Mouse (Mus musculus): ENCODE data around the gene Akap8l.

Gene Akap8l

GRCm38 (mm10) chr17:32356766-32357760, 6.7 kb upstream of the Akap8l start:
- no peak for DNase-seq (ENCODE audit: low read depth)

GRCm38 (mm10) chr17:32356281-32356680, 5.9 kb upstream of the Akap8l start:
- DNase-seq (ENCODE audit: low read depth) = no peak

GRCm38 (mm10) chr17:32355031-32355430, 4.6 kb upstream of the Akap8l start:
- no peak for DNase-seq (ENCODE audit: low read depth)

GRCm38 (mm10) chr17:32354211-32354610, 3.8 kb upstream of the Akap8l start:
- DNase-seq (ENCODE audit: low read depth) = no peak

- DNase-seq (ENCODE audit: low read depth) = peak; percentile 94
These were observed 3.3 kb upstream of the Akap8l start for GRCm38 (mm10) chr17:32353696-32354095.

DNA sequence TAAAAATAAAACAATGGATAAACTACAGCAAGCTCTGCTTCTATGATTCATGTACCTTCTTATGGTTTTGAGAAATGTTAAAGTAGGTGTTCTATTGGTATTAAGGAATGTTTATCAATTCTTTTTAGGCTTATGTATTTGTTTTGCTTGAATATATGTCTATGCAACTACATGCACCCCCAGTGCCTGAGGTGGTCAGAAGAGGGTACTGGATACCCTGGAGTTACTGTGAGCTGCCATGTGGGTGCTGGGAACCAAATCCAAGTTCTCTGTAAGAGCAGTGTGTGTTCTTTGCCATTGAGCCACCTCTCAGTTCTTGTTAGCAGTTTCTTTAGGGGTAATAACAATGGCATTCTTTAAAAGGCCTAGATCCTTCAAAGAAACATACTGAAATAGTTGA, 1.3 kb upstream of the Akap8l start:
- DNase-seq (ENCODE audit: low read depth) = no peak

DNA sequence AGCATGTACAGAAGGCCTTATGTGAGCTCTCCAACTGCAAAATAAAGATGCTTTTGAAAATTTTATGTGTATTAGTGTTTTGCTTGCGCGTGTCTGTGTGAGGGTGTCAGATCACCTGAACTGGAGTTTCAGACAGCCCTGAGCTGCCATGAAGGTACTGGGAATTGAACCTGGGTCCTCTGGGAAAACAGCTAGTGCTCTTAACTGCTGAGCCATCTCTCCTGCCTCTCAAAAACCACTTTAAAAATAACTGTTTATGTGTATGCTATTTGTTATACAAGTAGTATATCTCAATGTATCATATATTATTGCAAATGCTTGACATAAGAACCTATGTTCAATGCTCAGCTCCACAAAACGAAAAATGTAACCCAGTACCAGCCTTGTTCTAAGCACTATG, 862 bp upstream of the Akap8l start:
- no peak for DNase-seq (ENCODE audit: low read depth)

- DNase-seq (ENCODE audit: low read depth) = no peak
These were observed 491 bp downstream of the Akap8l start for GRCm38 (mm10) chr17:32349851-32350381.

DNA sequence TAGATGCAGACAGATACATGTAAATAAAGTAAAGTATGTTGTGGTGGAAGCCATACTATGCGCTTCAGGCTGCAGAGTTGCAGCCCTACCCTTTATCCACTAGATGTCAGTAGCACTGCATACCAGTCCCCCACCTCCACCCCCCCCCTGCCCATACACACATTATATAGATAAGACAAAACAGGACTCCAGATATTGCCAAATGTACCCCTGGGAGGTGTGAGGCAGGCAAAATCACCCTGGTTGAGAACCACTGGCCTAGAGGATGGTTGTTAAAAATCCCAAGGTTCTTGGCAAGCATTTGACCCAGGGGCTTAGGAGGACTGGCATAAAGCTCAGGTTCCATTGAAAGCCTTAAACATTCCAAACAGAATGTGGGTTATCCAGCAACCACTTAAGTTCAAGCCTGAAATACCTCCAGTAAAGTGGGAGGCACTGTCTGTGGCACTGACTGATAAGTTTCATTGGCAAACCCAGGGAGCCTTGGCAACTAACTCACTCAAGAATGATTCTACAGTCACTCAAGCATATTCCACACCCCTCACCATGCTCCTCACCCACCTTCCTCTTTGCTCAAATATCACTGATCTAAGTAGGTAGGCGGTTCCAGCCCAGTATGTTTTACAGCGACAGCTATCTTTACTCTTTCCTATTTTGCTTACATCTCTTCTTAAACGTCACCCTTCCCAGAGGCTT, 1.2 kb downstream of the Akap8l start:
- no peak for DNase-seq (ENCODE audit: low read depth)

- no peak for DNase-seq (ENCODE audit: low read depth)
These were observed 2.0 kb downstream of the Akap8l start for GRCm38 (mm10) chr17:32348406-32348805.

- DNase-seq (ENCODE audit: low read depth) = no peak
These were observed 9.3 kb downstream of the Akap8l start for GRCm38 (mm10) chr17:32341102-32341501.

DNA sequence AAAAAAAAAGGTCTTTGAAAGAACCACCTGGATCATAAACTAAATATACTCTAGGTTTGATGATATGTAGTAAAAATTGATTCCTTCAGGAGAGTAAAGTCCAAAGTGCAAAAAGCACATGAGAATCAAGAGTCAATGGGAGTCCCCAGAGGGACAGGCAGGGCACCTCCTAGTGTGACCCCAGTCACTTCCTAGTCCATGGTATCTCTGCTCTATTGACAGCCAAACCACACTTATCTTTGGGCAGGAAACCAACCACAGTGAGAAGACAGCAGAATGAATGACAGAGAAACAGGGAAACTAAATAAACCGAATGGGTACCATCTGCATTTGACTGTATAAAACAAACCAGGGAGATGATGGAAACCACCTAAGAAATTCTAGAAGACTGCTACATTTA, 10.3 kb downstream of the Akap8l start:
- no peak for DNase-seq (ENCODE audit: low read depth)

GRCm38 (mm10) chr17:32335869-32336268, 14.5 kb downstream of the Akap8l start:
- no peak for DNase-seq (ENCODE audit: low read depth)

DNA sequence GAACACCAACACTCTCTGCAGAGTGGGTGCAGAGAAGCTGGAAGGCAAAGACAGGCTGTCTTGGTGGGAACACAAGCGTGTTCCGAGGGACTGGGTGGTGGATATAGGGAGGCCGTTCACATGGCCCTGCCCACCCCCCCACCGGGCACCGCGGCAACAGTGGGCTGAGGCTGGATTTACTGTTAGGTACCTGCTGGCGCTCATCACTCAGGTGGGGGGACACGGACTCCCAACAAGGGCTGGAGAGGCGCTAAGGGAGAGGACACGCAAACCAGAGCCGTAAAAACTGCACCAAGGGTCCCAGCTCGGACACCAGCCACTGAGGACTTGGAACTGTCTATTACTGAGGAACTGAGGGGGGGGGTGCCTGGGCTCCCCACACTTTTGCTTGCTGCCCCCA, 15.5 kb downstream of the Akap8l start:
- DNase-seq (ENCODE audit: low read depth) = no peak

DNA sequence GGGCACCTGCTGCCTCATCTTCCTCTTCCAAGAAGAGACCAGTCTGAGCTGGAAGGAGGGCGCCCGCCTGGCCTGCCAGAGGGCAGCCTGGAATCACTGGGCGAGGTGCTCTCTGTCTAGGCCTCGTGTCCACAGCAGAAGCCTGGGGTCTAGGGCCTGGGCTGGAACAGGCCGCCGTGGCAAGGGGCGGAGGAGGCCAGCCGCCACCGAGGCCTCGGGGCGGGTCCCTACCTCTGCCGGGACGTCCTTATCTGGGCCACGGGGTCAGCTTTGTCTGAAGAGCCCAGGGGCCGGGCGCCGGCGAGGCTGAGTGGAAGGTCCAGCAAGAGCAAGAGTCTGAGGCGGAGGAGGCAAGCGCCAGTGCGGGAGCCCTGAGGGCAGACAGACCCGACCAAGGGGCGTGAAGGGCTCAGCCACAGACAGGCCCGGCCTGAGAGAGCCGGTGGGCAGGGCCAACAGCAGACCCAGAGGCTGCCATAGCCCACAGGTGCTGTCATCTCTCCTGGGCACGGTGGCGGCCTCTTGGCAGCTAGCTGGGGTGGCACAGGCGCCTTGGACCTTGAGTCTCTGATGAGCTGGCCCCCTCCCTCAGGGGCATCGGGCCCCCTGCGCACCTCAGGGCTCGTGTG, 16.6 kb downstream of the Akap8l start:
- DNase-seq (ENCODE audit: low read depth) = no peak

- DNase-seq (ENCODE audit: low read depth) = no peak
These were observed 22.9 kb downstream of the Akap8l start for GRCm38 (mm10) chr17:32327501-32327900.

DNA sequence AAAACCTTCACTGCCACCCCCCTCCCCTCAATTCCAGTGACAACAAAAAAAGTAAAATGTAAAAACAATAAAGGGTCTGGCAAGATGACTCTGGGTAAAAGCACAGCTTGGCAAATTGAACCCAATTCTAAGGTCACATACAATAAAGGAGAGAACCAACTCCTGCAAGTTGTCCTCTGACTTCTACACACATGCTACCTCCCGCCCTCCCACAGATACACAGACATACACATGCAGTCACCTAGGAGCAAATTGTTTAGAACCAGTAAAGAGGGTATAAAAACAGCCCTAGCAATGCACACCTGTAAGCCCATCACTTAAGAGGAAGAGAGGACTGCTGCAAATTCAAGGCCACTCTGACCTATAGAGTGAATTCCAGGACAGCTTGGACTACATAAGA, 27.6 kb downstream of the Akap8l start:
- DNase-seq (ENCODE audit: low read depth) = no peak

GRCm38 (mm10) chr17:32321836-32322235, 28.6 kb downstream of the Akap8l start:
- DNase-seq (ENCODE audit: low read depth) = peak; percentile 4

DNA sequence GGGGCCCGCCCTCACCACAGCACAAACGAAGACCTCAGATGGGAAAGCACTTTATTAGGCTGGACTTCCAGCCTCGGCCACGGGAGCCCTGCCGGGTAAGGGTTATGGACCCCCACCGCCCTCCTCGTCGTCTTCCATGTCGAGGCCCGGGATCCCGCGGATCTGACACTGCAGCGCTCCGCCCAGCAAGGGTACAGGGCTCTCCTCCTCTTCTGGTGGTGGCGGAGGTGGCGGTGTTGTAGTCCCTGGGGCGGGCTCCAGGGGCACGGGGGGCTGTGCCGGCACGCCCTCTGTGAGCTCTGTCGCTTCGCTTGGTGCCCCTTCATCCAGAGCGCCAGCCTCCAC, 29.0 kb downstream of the Akap8l start:
- DNase-seq (ENCODE audit: low read depth) = no peak

DNA sequence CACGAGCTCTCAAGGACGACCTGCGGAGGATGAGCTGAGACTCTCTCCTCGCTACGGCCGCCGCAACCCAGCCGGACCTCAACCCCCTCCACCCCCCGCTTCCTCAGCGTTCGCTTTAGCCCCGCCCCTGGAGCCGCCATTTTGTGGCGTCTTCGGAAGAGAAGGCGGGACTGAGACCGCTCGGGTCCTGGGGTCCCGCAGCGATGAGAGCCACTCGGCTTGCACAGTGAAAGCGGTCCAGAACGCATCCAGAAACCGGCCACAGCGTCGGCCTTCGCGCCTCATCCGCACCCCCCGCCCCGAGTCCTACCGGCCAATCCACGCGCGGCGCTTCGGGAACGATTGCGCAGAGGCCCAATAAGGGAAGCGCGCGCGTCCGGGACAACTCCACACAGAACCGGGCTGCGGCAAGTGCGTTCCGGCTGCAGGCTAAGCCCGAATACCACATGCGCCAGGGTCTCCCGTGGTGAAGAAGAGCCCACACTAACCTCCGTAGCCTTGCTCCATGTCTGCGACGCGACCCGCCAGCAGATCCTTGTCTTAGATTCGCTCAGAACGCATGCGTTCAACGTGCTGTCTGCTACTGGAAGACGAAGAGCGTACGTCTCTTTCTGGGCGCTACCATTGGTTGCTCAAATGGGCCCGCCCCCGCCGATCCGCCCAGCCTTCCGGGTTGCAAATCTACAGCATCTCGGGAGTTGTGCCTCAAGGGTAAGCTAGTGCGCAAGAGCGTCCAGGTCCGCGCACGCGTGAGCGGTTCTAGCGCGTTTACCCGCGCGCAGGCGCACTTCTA, 29.6 kb downstream of the Akap8l start, which contains the start of gene Akap8:
Akap8 (minus strand) TSS at position 642 of the 793 bp plus-strand sequence.
- peak; percentile 98 for DNase-seq (ENCODE audit: low read depth)

DNA sequence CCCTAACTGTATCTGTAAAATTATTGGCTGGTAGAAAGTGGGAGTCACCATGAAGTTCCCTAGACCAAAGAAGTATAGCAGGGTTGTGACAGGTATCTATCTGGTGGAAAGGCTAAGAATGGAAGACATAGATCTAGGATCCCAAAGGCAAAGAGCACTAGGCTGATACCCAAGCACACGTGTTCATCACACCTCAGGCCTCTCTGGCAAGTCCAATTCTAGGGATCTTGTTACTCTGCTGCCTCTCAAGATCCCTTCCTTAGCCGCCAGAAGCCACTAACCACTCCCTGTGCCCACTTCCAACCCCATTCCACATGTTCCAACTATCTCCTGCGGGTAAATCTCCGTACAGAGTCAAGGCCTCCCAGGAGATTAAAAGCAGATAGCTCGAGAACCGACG, 30.5 kb downstream of the Akap8l start:
- DNase-seq (ENCODE audit: low read depth) = no peak

GRCm38 (mm10) chr17:32317708-32318107, 32.7 kb downstream of the Akap8l start:
- DNase-seq (ENCODE audit: low read depth) = no peak

All from fibroblast of lung, adult 2 months (primary cell).